9 mouse cellular contexts compared by ENCODE assay signal in genomic region chr1:43224171-43224570, GRCm38 (mm10). TPM values are rescaled to one million over a fixed set of nuclear protein-coding genes. Genes with fewer than 3 reads are reported as not detected.
A peak's percentile ranks its signal among the peaks of the same experiment; 100 is the strongest.
DNase-seq lines count a peak whose midpoint lies in the region; ATAC-seq and TF ChIP-seq lines count a peak whose summit lies in the region.
"Had no signal": no experiment of that assay in that cellular context is flagged by ENCODE, and none has a peak within 500 bp of the region (broad histone marks: within the 10 kb centered on the region; RNA-seq: fewer than 3 reads in every experiment).

No protein-coding gene starts in this region.

- WGBS in intestine, embryonic 15.5 days: 51% methylated on average over 2 of the region's 2 CpGs

- H3K79me2 ChIP-seq in C2C12 (ENCODE audit: control insufficient read depth, insufficient read depth) (no peaks in the 10 kb centered on the region), MEL (ENCODE audit: control insufficient read depth, insufficient read depth, low read length, poor library complexity) (no peaks in the 10 kb centered on the region), myocyte (ENCODE audit: control insufficient read depth, insufficient read depth) (no peaks in the 10 kb centered on the region)

- H3ac ChIP-seq in C2C12 (ENCODE audit: control insufficient read depth, insufficient read length, low read depth): no peak overlapping the region
- H3ac ChIP-seq in myocyte (ENCODE audit: control insufficient read depth, insufficient read length): no peak overlapping the region

- TF ChIP-seq CTCF in C2C12 (IDR thresholded peaks at IDR 0.05; ENCODE audit: control insufficient read depth, insufficient read depth, insufficient read length): no peak
- TF ChIP-seq CTCF in MEL (IDR thresholded peaks at IDR 0.05 in 2 of 3, conservative IDR thresholded peaks at IDR 0.05 in 1 of 3; ENCODE audit: control insufficient read depth in 1 of 3, insufficient read depth in 1 of 3, low read depth in 2 of 3, low read length in 3 of 3, poor library complexity in 1 of 3, severe bottlenecking in 1 of 3): no peak

- peak; percentile 59; the same call in 1 of the 2 replicates for ATAC-seq in intestine, embryonic 15.5 days

- H3K4me1 ChIP-seq in MEL (ENCODE audit: control insufficient read depth in 1 of 2, insufficient read depth in 2 of 2, low read length in 2 of 2): no peaks in the 10 kb centered on the region; a peak in 1 of 4 replicates
- H3K4me1 ChIP-seq in intestine, embryonic 15.5 days (replicated peaks): no peaks in the 10 kb centered on the region
- H3K4me1 ChIP-seq: neural tube, embryonic 13.5 days had no signal

- TF ChIP-seq RAD21 in MEL (IDR thresholded peaks at IDR 0.05; ENCODE audit: low read depth, low read length): no peak

- H3K79me3 ChIP-seq in C2C12 (ENCODE audit: low read depth): no peaks in the 10 kb centered on the region

- TF ChIP-seq POLR2A in MEL (IDR thresholded peaks at IDR 0.05; ENCODE audit: control insufficient read depth in 1 of 2, insufficient read depth in 1 of 2, low read depth in 1 of 2, low read length in 2 of 2, poor library complexity in 1 of 2) (no peak), myocyte (IDR thresholded peaks at IDR 0.05; ENCODE audit: insufficient read length, low read depth) (no peak)

- H3K4me3 ChIP-seq in C2C12 (ENCODE audit: insufficient read depth, poor library complexity, severe bottlenecking) (no peak overlapping the region), MEL (ENCODE audit: control insufficient read depth in 1 of 2, insufficient read depth in 1 of 2, low read depth in 2 of 2, low read length in 2 of 2) (peak overlapping the region; percentile 31 to 35; a peak in 3 of 4 replicates), myocyte (no peak overlapping the region)
- no peak overlapping the region for H3K4me3 ChIP-seq in intestine, embryonic 15.5 days (replicated peaks)
- H3K4me3 ChIP-seq: neural tube, embryonic 13.5 days had no signal

- H3K4me2 ChIP-seq in intestine, embryonic 15.5 days (replicated peaks): no peak overlapping the region
- H3K4me2 ChIP-seq in myocyte (ENCODE audit: low read depth): peak overlapping the region; percentile 56
- H3K4me2 ChIP-seq: liver, embryonic 11.5 days; neural tube, embryonic 13.5 days had no signal

- TF ChIP-seq EP300 in MEL (IDR thresholded peaks at IDR 0.05; ENCODE audit: low read depth in 1 of 2, low read length in 2 of 2): no peak

- DNase-seq in MEL (ENCODE audit: low read depth, low spot score): peak; percentile 30
- DNase-seq in right cerebral cortex, postnatal 4 days: no peak
- DNase-seq in gastrocnemius, adult 8-10 months (ENCODE audit: low spot score in 2 of 2): no peak
- DNase-seq in left cerebral cortex, adult 9 months (ENCODE audit: low spot score in 2 of 2): no peak

- H3K27me3 ChIP-seq in C2C12 (ENCODE audit: control insufficient read depth, insufficient read depth, insufficient read length): no peaks in the 10 kb centered on the region
- H3K27me3 ChIP-seq in MEL (ENCODE audit: control insufficient read depth in 1 of 2, insufficient read depth in 2 of 2, low read length in 2 of 2): no peaks in the 10 kb centered on the region
- H3K27me3 ChIP-seq in intestine, embryonic 15.5 days (replicated peaks): no peaks in the 10 kb centered on the region
- H3K27me3 ChIP-seq in myocyte (ENCODE audit: control insufficient read depth, insufficient read depth, insufficient read length): no peaks in the 10 kb centered on the region
- H3K27me3 ChIP-seq: neural tube, embryonic 13.5 days had no signal

- no peaks in the 10 kb centered on the region for H3K9me3 ChIP-seq in MEL (replicated peaks; ENCODE audit: insufficient read depth, low read length)
- no peaks in the 10 kb centered on the region for H3K9me3 ChIP-seq in intestine, embryonic 15.5 days
- H3K9me3 ChIP-seq: neural tube, embryonic 13.5 days had no signal

- H3K9ac ChIP-seq in MEL (ENCODE audit: control insufficient read depth, low read depth, low read length, poor library complexity, severe bottlenecking): no peak overlapping the region
- H3K9ac ChIP-seq in intestine, embryonic 15.5 days: no peak overlapping the region
- H3K9ac ChIP-seq: neural tube, embryonic 13.5 days had no signal

- H3K27ac ChIP-seq in MEL (ENCODE audit: control insufficient read depth, low read depth, low read length): no peak overlapping the region
- H3K27ac ChIP-seq in intestine, embryonic 15.5 days: no peak overlapping the region
- H3K27ac ChIP-seq: neural tube, embryonic 13.5 days had no signal

- no peaks in the 10 kb centered on the region for H3K36me3 ChIP-seq in C2C12 (ENCODE audit: control insufficient read depth, insufficient read depth)
- no peaks in the 10 kb centered on the region for H3K36me3 ChIP-seq in MEL (ENCODE audit: control insufficient read depth in 1 of 2, insufficient read depth in 2 of 2, low read length in 2 of 2)
- H3K36me3 ChIP-seq in intestine, embryonic 15.5 days: no peaks in the 10 kb centered on the region
- H3K36me3 ChIP-seq in myocyte (ENCODE audit: control insufficient read depth, insufficient read depth): no peaks in the 10 kb centered on the region
- H3K36me3 ChIP-seq: neural tube, embryonic 13.5 days had no signal

TF ChIP-seq in C2C12, 6 proteins besides CTCF, POLR2A, EP300 and RAD21:
- TF ChIP-seq MAX (IDR thresholded peaks at IDR 0.05): peak; percentile 82
- TF ChIP-seq FOSL1 (IDR thresholded peaks at IDR 0.05; ENCODE audit: insufficient read depth, low read length, poor library complexity, severe bottlenecking): peak; percentile 56
- no peak for TF ChIP-seq MYOG (IDR thresholded peaks at IDR 0.05; ENCODE audit: control insufficient read depth, extremely low read depth, insufficient read length)
- TF ChIP-seq CEBPB (IDR thresholded peaks at IDR 0.05; ENCODE audit: low read depth): peak; percentile 4
- TF ChIP-seq MYOD1 (IDR thresholded peaks at IDR 0.05; ENCODE audit: control insufficient read depth, insufficient read length, low read depth): peak; percentile 61
- peak; percentile 96 for TF ChIP-seq USF1 (IDR thresholded peaks at IDR 0.05; ENCODE audit: low read depth)

TF ChIP-seq in MEL, 35 proteins besides CTCF, POLR2A, EP300 and RAD21:
- no peak for TF ChIP-seq ELF1 (IDR thresholded peaks at IDR 0.05; ENCODE audit: low read depth, low read length)
- TF ChIP-seq TBP (IDR thresholded peaks at IDR 0.05; ENCODE audit: low read depth, low read length): no peak
- TF ChIP-seq MAZ (IDR thresholded peaks at IDR 0.05; ENCODE audit: low read depth, low read length): no peak
- no peak for TF ChIP-seq MYC (IDR thresholded peaks at IDR 0.05; ENCODE audit: low read depth, low read length)
- no peak for TF ChIP-seq USF2 (IDR thresholded peaks at IDR 0.05; ENCODE audit: borderline replicate concordance in 1 of 2, insufficient read depth in 1 of 2, low read depth in 1 of 2, low read length in 2 of 2)
- 0 out of 2 replicates have a peak, but pooled peaks have one; percentile 11 for TF ChIP-seq ETS1 (IDR thresholded peaks at IDR 0.05; ENCODE audit: low read depth, low read length)
- TF ChIP-seq USF1 (IDR thresholded peaks at IDR 0.05; ENCODE audit: low read depth, low read length): peak; percentile 69

TF ChIP-seq in myocyte, 11 proteins besides CTCF, POLR2A, EP300 and RAD21:
- TF ChIP-seq REST (IDR thresholded peaks at IDR 0.05; ENCODE audit: insufficient read depth, insufficient read length): no peak
- TF ChIP-seq MYOD1 (IDR thresholded peaks at IDR 0.05; ENCODE audit: control insufficient read depth in 1 of 3, insufficient read length in 2 of 3, low read depth in 2 of 3): peak in 1 of 3 experiments; percentile 35
- peak; percentile 92 for TF ChIP-seq USF1 (IDR thresholded peaks at IDR 0.05; ENCODE audit: low read depth)
- no peak for TF ChIP-seq E2F4 (IDR thresholded peaks at IDR 0.05; ENCODE audit: insufficient read depth)

RNA-seq across cellular contexts. Expression of gene Fhl2, which starts 27.4 kb away (rescaled TPM):
- 135 TPM for polyA plus RNA-seq in C2C12 (2012; fragmentation: generic; extraction: Trizol)
- total RNA-seq in MEL (2012; rRNA removed): not detected in 2 replicates
- polyA plus RNA-seq in MEL (2012; ENCODE audit: insufficient read depth in 1 of 2, insufficient read length in 2 of 2, low read depth in 1 of 2, low replicate concordance in 2 of 2, missing spikeins in 1 of 2): not detected
- polyA plus RNA-seq in intestine, embryonic 15.5 days (2015; fragmentation: Nextera tagmentation; extraction: Ambion mirVana): 54.5 and 58.0 TPM in 2 replicates
- 58.2 TPM for polyA plus RNA-seq in myocyte (2012; fragmentation: generic; extraction: Trizol)
- total RNA-seq in gastrocnemius, adult 8-10 months (2022): 1 to 10 TPM; 2.8 to 6.0 (median 3.4) TPM

Comparison
In these comparisons a context has a peak if more than half of its experiments do, and no peak if none do; other contexts are left out.
1. H3K4me3 ChIP-seq: peak in MEL (2 of 2); none in C2C12 (single experiment), intestine, embryonic 15.5 days (single experiment) and myocyte (single experiment).
2. RNA of gene Fhl2, which starts 27.4 kb away (polyA plus RNA-seq): 135 TPM in C2C12 (single experiment), 58.2 TPM in myocyte (single experiment) and 54.5 to 58.0 TPM in intestine, embryonic 15.5 days; not detected in MEL; every median in the first group is over 10 times any median in the second.